Mouse (Mus musculus) urinary bladder, postnatal 10 days (tissue): ENCODE results near the gene Ndufs4.
"Not testable (repeated sequence)": the region's sequence is repeated elsewhere in the genome, so short reads cannot be mapped to it uniquely, and the experiment has no call there.

Experiments
- DNase-seq: peaks from one replicate; pipeline ENCODE4 v3.0.0; 2022; ENCODE audit warnings: low spot score

Ndufs4 gene

GRCm38 (mm10) chr13:114343001-114343400 lies 45.1 kb downstream of the Ndufs4 start:
- no peak for DNase-seq

GRCm38 (mm10) chr13:114319835-114320389 lies 68.1 kb downstream of the Ndufs4 start:
- no peak for DNase-seq

DNA sequence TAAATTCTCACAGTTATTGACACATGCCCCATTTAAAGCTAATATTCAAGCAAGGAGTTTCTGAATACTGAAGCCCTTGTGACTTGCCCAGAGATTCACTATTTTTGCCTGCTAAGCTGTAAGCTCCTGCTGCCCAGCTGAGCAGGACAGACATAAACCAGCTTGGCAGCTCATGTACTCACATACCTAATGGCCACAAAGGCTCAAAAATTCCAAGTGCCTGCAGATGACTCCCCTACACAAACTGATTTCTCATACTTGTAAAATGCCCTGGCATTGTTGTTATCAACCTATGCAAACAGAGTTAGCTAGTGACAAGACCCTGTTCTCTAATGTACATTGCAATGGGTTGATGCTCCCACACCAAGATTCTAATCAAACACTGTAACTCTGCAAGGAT lies 68.9 kb downstream of the Ndufs4 start:
- DNase-seq, result no peak

GRCm38 (mm10) chr13:114315374-114315773 lies 72.7 kb downstream of the Ndufs4 start:
- DNase-seq, result no peak

- no peak for DNase-seq
These were observed 73.1 kb downstream of the Ndufs4 start for GRCm38 (mm10) chr13:114314953-114315352.

GRCm38 (mm10) chr13:114310591-114310990 lies 77.5 kb downstream of the Ndufs4 start:
- DNase-seq, result no peak

GRCm38 (mm10) chr13:114304684-114305083 lies 83.4 kb downstream of the Ndufs4 start:
- DNase-seq, result no peak

DNA sequence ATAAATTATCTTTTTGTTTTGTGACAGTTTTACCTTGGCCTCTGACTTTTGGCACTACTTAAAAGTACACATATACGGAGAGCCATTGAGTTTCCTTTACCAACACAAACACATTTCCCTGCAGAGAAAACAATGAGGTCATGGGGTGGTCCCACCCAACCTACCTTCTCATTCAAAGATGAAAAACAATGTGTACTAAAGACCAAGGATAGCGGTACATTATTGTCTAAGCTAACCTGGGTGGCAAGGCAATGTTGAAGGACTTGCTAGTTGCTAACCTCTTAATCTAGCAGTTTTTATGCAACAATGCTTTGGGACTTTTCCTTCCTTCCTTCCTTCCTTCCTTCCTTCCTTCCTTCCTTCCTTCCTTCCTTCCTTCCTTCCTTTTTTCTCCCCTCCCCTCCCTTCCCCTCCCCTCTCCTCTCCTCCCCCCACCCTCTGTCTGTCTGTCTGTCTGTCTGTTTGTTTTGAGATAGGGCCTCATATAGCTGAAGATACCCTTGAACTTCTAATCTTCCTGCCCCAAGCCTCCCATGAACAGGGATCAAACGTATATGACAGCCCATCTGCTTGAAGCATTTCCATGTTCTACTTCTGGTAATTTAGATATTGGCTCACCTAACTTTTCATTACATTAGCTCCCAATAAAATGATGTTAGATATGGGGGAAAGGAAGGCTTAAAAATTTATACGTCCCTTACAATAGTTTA lies 84.4 kb downstream of the Ndufs4 start:
- no peak for DNase-seq

DNA sequence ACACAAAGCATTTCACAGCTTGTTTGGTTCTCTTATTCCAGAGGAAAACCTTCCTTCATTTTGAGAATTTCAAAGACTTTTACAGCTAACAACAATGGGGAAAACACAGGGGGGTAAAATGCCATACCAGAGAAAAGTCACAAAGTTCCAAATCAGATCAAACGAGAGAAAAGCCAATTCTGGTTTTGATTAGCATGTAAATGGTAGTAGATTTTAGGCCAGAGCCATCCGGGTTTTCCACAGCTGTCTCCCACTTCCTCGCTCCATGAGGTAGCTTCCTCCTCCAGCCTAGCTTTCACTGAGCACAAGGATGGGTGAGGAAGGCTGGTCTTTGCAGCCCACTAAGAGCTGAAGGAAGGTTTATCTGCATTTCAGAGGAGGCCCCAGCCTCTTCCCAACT lies 90.3 kb downstream of the Ndufs4 start:
- DNase-seq, result no peak

GRCm38 (mm10) chr13:114296556-114296955 lies 91.5 kb downstream of the Ndufs4 start:
- DNase-seq, result no peak

GRCm38 (mm10) chr13:114289411-114289810 lies 98.6 kb downstream of the Ndufs4 start:
- DNase-seq, result no peak

GRCm38 (mm10) chr13:114288511-114288910 lies 99.5 kb downstream of the Ndufs4 start:
- no peak for DNase-seq

GRCm38 (mm10) chr13:114278690-114279089 lies 109.4 kb downstream of the Ndufs4 start:
- not testable (repeated sequence) for DNase-seq

GRCm38 (mm10) chr13:114277277-114277676 lies 110.8 kb downstream of the Ndufs4 start:
- DNase-seq, result no peak

- DNase-seq, result no peak
These were observed 116.5 kb downstream of the Ndufs4 start for GRCm38 (mm10) chr13:114271410-114272105.

DNA sequence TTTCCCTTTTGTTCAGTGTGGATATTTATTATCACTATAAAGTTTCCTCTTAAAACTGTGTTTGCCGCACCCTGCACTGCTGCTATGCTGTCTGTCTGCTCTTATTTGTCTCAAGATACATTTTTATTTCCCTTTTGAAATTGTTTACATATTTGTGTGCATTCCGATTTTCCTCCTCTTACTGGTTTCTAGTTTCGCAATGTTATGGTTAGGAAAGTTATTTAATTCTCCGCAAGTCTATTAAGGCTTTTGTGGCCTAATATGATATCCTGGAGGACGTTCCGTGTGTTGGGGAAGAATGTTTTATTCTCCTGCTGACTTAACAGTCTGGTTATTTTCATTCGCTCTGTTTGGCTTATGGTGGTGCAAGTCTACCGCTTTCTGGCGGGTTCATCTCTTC lies 120.3 kb downstream of the Ndufs4 start:
- no peak for DNase-seq

GRCm38 (mm10) chr13:114260486-114261205 lies 127.4 kb downstream of the Ndufs4 start:
- DNase-seq, result no peak

DNA sequence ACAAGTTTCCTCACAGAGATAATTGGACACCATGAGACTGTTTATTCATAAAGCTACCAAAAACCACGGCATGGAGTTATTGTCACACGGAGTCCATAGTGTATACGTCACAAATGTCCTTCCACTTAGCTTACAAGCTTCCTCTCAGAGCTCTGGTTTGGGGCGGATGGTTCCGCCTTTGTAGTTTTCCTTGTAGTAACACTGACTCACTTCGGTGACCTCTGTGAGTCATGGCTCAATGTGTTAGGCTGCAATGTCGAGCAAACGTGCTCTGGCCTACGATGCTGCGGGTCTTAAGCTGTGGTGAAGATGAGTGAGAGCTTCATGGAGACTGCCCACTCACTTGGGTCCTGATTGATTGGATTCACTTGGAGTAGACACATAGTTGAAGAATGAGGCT lies 133.4 kb downstream of the Ndufs4 start:
- no peak for DNase-seq
